Mouse (Mus musculus): ENCODE measurements around the gene Gtdc1. TPM values are rescaled to one million over a fixed set of nuclear protein-coding genes. Genes with fewer than 3 reads are reported as not detected.

Gene Gtdc1
- polyA plus RNA-seq, 1 experiment from 2014 or later, result 17.3 TPM

DNA sequence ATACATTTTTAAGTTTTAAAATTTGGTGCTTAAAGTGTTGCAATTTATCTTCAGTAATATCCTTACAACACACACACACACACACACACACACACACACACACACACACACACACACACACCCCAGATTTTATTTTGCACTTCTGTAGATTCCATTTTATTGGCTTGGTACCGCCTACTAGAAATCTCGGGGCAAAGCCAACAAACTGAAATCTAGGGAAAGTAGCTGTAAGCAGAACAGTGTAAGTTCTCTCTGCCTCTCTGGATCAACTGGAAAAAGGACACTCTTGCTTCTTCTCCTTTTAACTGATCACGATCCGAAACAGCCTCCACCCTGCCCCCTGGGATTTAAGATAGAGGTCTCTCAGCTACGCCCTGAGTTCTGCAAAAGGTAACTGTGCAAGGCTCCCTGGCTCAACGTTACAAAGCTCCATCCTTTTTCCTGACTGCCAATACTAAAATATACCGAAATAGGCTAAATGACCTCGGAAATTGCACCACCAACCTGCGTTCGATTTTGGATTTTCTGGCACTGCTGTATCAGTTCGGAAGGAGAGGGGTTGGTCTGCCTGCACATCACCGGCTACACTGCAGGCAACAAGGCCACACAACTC, 369.7 kb downstream of the Gtdc1 start:
- Histone ChIP-seq H3K9me3 (ENCODE audit: control insufficient read depth, low read length) (no peaks in the 10 kb centered on the region), H3K4me1 (replicated peaks; ENCODE audit: control insufficient read depth, insufficient read depth, low read length) (no peaks in the 10 kb centered on the region), H3K4me2 (replicated peaks; ENCODE audit: low read depth, low read length) (no peak overlapping the region), H3K9ac (ENCODE audit: low read depth, low read length) (no peak overlapping the region), H3K36me3 (ENCODE audit: control insufficient read depth, insufficient read depth, low read length) (no peaks in the 10 kb centered on the region), H3K27me3 (ENCODE audit: control insufficient read depth, insufficient read depth, low read length) (no peaks in the 10 kb centered on the region), H3K4me3 (ENCODE audit: low read depth, low read length) (no peak overlapping the region), H3K27ac (ENCODE audit: low read depth, low read length) (no peak overlapping the region)
- ATAC-seq (ENCODE audit: low FRiP score) (no peak), DNase-seq (ENCODE audit: low spot score) (peak; percentile 27)
- WGBS, result 47% methylated on average over 12 of the region's 12 CpGs

DNA sequence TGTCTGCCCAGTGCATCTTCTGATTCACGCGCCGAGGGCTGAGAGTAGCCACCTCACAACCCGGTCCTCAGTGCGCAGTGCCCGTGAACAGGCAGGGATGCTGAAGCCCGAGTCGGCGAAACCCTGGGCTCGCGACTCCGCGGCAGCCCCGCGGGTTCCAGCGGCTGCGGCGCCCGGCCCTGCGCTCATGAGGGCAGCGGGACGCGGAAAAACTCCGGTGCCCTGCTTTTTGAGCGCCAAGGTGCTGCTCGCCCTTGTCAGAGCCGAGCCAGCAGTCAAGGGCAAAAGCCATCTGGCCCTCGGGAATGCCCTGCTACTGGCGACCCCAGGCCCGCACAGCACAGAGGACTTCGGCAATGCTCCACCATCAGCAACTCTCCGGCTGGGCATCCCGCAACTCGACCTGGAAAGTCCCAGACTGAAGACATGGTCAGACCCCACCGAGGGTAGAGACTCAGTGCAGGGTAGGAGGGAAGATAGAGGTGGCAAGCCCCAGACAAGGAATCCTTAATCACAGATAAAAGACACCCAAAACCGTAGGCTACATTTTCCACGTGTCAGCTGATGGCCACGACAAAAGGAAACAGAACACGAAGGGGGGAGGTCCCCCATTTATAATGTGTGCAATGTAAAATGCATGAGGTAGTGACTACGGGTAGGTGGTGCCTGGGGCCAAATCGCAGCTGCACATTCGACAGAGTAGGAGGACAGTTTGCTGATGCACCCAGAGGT, 370.4 kb downstream of the Gtdc1 start:
- peak overlapping the region; percentile 59 for H3K4me2 ChIP-seq (replicated peaks; ENCODE audit: low read depth, low read length)
- no peaks in the 10 kb centered on the region for H3K27me3 ChIP-seq (ENCODE audit: control insufficient read depth, insufficient read depth, low read length)
- peak overlapping the region; percentile 40; the same call in 1 of the 2 replicates for H3K9ac ChIP-seq (ENCODE audit: low read depth, low read length)
- DNase-seq (ENCODE audit: low spot score) (peak; percentile 67), ATAC-seq (ENCODE audit: low FRiP score) (peak; percentile 90)
- no peaks in the 10 kb centered on the region for H3K4me1 ChIP-seq (replicated peaks; ENCODE audit: control insufficient read depth, insufficient read depth, low read length)
- WGBS, result 1% methylated on average over 42 of the region's 42 CpGs
- H3K9me3 ChIP-seq (ENCODE audit: control insufficient read depth, low read length), result no peaks in the 10 kb centered on the region
- no peaks in the 10 kb centered on the region for H3K36me3 ChIP-seq (ENCODE audit: control insufficient read depth, insufficient read depth, low read length)
- no peak overlapping the region for H3K27ac ChIP-seq (ENCODE audit: low read depth, low read length)
- H3K4me3 ChIP-seq (ENCODE audit: low read depth, low read length), result peak overlapping the region; percentile 40

- WGBS, result 88% methylated on average over 3 of the region's 3 CpGs
- no peaks in the 10 kb centered on the region; the same call in 1 of the 2 replicates for H3K9me3 ChIP-seq (ENCODE audit: control insufficient read depth, low read length)
- no peaks in the 10 kb centered on the region for H3K27me3 ChIP-seq (ENCODE audit: control insufficient read depth, insufficient read depth, low read length)
- ATAC-seq (ENCODE audit: low FRiP score), result no peak
- H3K36me3 ChIP-seq (ENCODE audit: control insufficient read depth, insufficient read depth, low read length), result no peaks in the 10 kb centered on the region
- no peak for DNase-seq (ENCODE audit: low spot score)
- no peak overlapping the region for H3K27ac ChIP-seq (ENCODE audit: low read depth, low read length)
- H3K4me1 ChIP-seq (replicated peaks; ENCODE audit: control insufficient read depth, insufficient read depth, low read length), result no peaks in the 10 kb centered on the region
- no peak overlapping the region for H3K4me3 ChIP-seq (ENCODE audit: low read depth, low read length)
- H3K4me2 ChIP-seq (replicated peaks; ENCODE audit: low read depth, low read length), result no peak overlapping the region
- H3K9ac ChIP-seq (ENCODE audit: low read depth, low read length), result no peak overlapping the region
Observed at GRCm38 (mm10) chr2:44554716-44555115, 372.7 kb downstream of the Gtdc1 start.

- Histone ChIP-seq H3K4me2 (replicated peaks; ENCODE audit: low read depth, low read length) (no peak overlapping the region), H3K4me1 (replicated peaks; ENCODE audit: control insufficient read depth, insufficient read depth, low read length) (no peaks in the 10 kb centered on the region), H3K9ac (ENCODE audit: low read depth, low read length) (no peak overlapping the region), H3K9me3 (ENCODE audit: control insufficient read depth, low read length) (no peaks in the 10 kb centered on the region; the same call in 1 of the 2 replicates), H3K4me3 (ENCODE audit: low read depth, low read length) (no peak overlapping the region), H3K27me3 (ENCODE audit: control insufficient read depth, insufficient read depth, low read length) (no peaks in the 10 kb centered on the region), H3K36me3 (ENCODE audit: control insufficient read depth, insufficient read depth, low read length) (no peaks in the 10 kb centered on the region), H3K27ac (ENCODE audit: low read depth, low read length) (no peak overlapping the region)
- no peak for ATAC-seq (ENCODE audit: low FRiP score)
- no peak for DNase-seq (ENCODE audit: low spot score)
- 90% methylated on average over 6 of the region's 6 CpGs for WGBS
Observed at GRCm38 (mm10) chr2:44549311-44549710, 378.1 kb downstream of the Gtdc1 start.

- DNase-seq (ENCODE audit: low spot score) (no peak), ATAC-seq (ENCODE audit: low FRiP score) (no peak)
- no peak overlapping the region for H3K27ac ChIP-seq (ENCODE audit: low read depth, low read length)
- H3K4me2 ChIP-seq (replicated peaks; ENCODE audit: low read depth, low read length), result no peak overlapping the region
- H3K4me3 ChIP-seq (ENCODE audit: low read depth, low read length), result no peak overlapping the region
- H3K4me1 ChIP-seq (replicated peaks; ENCODE audit: control insufficient read depth, insufficient read depth, low read length), result no peaks in the 10 kb centered on the region
- no peaks in the 10 kb centered on the region for H3K9me3 ChIP-seq (ENCODE audit: control insufficient read depth, low read length)
- H3K36me3 ChIP-seq (ENCODE audit: control insufficient read depth, insufficient read depth, low read length), result no peaks in the 10 kb centered on the region
- no peak overlapping the region for H3K9ac ChIP-seq (ENCODE audit: low read depth, low read length)
- H3K27me3 ChIP-seq (ENCODE audit: control insufficient read depth, insufficient read depth, low read length), result no peaks in the 10 kb centered on the region
Observed at GRCm38 (mm10) chr2:44542775-44543174, 384.7 kb downstream of the Gtdc1 start.

DNA sequence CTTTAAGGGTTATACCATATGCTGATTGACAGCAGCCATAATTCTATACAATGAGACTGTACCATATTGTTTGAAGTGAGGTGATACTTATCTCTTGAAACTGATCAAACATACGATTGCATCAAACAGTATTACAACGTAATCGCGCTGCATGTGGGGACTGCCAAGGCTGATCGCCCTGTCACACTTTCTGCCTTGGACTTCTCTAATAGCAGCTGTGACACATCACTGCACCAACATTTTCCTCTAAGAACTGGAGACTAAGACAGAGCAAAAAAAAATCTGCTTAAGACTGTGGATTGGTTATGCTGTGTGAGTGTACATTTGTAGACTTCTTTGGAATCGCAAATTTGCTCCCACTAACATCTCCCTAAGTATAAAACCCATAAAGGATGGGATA, 385.7 kb downstream of the Gtdc1 start:
- H3K9ac ChIP-seq (ENCODE audit: low read depth, low read length), result no peak overlapping the region
- ATAC-seq (ENCODE audit: low FRiP score), result no peak
- 93% methylated on average over 6 of the region's 6 CpGs for WGBS
- no peaks in the 10 kb centered on the region for H3K36me3 ChIP-seq (ENCODE audit: control insufficient read depth, insufficient read depth, low read length)
- H3K4me1 ChIP-seq (replicated peaks; ENCODE audit: control insufficient read depth, insufficient read depth, low read length), result no peaks in the 10 kb centered on the region
- no peak for DNase-seq (ENCODE audit: low spot score)
- no peaks in the 10 kb centered on the region for H3K9me3 ChIP-seq (ENCODE audit: control insufficient read depth, low read length)
- H3K27me3 ChIP-seq (ENCODE audit: control insufficient read depth, insufficient read depth, low read length), result no peaks in the 10 kb centered on the region
- H3K27ac ChIP-seq (ENCODE audit: low read depth, low read length), result no peak overlapping the region
- no peak overlapping the region for H3K4me3 ChIP-seq (ENCODE audit: low read depth, low read length)
- no peak overlapping the region for H3K4me2 ChIP-seq (replicated peaks; ENCODE audit: low read depth, low read length)

- Histone ChIP-seq H3K27me3 (ENCODE audit: control insufficient read depth, insufficient read depth, low read length) (no peaks in the 10 kb centered on the region), H3K4me3 (ENCODE audit: low read depth, low read length) (no peak overlapping the region), H3K4me1 (replicated peaks; ENCODE audit: control insufficient read depth, insufficient read depth, low read length) (no peaks in the 10 kb centered on the region), H3K36me3 (ENCODE audit: control insufficient read depth, insufficient read depth, low read length) (no peaks in the 10 kb centered on the region), H3K4me2 (replicated peaks; ENCODE audit: low read depth, low read length) (no peak overlapping the region), H3K9me3 (ENCODE audit: control insufficient read depth, low read length) (no peaks in the 10 kb centered on the region), H3K27ac (ENCODE audit: low read depth, low read length) (no peak overlapping the region), H3K9ac (ENCODE audit: low read depth, low read length) (no peak overlapping the region)
- DNase-seq (ENCODE audit: low spot score) (no peak), ATAC-seq (ENCODE audit: low FRiP score) (no peak)
- WGBS, result 72% methylated on average over 6 of the region's 6 CpGs
Observed at GRCm38 (mm10) chr2:44540881-44541280, 386.6 kb downstream of the Gtdc1 start.

GRCm38 (mm10) chr2:44539121-44539634, 388.3 kb downstream of the Gtdc1 start:
- Histone ChIP-seq H3K4me2 (replicated peaks; ENCODE audit: low read depth, low read length) (no peak overlapping the region), H3K36me3 (ENCODE audit: control insufficient read depth, insufficient read depth, low read length) (no peaks in the 10 kb centered on the region), H3K27me3 (ENCODE audit: control insufficient read depth, insufficient read depth, low read length) (no peaks in the 10 kb centered on the region), H3K9ac (ENCODE audit: low read depth, low read length) (no peak overlapping the region), H3K4me3 (ENCODE audit: low read depth, low read length) (no peak overlapping the region), H3K9me3 (ENCODE audit: control insufficient read depth, low read length) (no peaks in the 10 kb centered on the region), H3K4me1 (replicated peaks; ENCODE audit: control insufficient read depth, insufficient read depth, low read length) (no peaks in the 10 kb centered on the region), H3K27ac (ENCODE audit: low read depth, low read length) (no peak overlapping the region)
- no peak for DNase-seq (ENCODE audit: low spot score)
- no peak for ATAC-seq (ENCODE audit: low FRiP score)
- WGBS, result 83% methylated on average over 5 of the region's 5 CpGs

DNA sequence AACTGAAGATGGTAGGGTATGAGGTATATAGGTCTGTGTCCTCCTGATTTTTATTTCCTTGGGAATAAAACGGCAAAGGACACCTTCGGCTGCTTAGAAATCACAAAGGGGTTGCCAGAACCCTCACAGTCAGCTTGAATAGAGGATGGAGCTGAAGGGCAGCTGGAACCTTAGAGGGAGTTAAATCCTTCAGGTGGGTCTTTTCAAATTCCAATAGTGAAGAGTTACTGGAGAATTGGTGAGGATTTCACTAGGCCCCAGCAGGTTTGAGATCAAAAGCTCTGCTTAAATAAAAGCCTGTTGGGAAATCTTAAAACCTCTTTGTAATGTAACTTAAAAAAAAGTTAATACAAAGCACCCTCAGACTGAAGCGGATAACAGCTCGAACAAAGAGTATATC, 389.3 kb downstream of the Gtdc1 start:
- no peak for DNase-seq (ENCODE audit: low spot score)
- no peak for ATAC-seq (ENCODE audit: low FRiP score)
- H3K27ac ChIP-seq (ENCODE audit: low read depth, low read length), result no peak overlapping the region
- H3K9ac ChIP-seq (ENCODE audit: low read depth, low read length), result no peak overlapping the region
- H3K27me3 ChIP-seq (ENCODE audit: control insufficient read depth, insufficient read depth, low read length), result no peaks in the 10 kb centered on the region
- no peak overlapping the region for H3K4me3 ChIP-seq (ENCODE audit: low read depth, low read length)
- no peak overlapping the region for H3K4me2 ChIP-seq (replicated peaks; ENCODE audit: low read depth, low read length)
- H3K4me1 ChIP-seq (replicated peaks; ENCODE audit: control insufficient read depth, insufficient read depth, low read length), result no peaks in the 10 kb centered on the region
- no peaks in the 10 kb centered on the region for H3K36me3 ChIP-seq (ENCODE audit: control insufficient read depth, insufficient read depth, low read length)
- 31% methylated on average over 4 of the region's 4 CpGs for WGBS
- H3K9me3 ChIP-seq (ENCODE audit: control insufficient read depth, low read length), result no peaks in the 10 kb centered on the region

All from hindbrain, embryonic 11.5 days (tissue).